Mouse (Mus musculus) heart, postnatal 4 days (tissue): ENCODE measurements around the gene Trim11. TPM values are rescaled to one million over a fixed set of nuclear protein-coding genes. Genes with fewer than 3 reads are reported as not detected.
"Not testable (repeated sequence)": the region's sequence is repeated elsewhere in the genome, so short reads cannot be mapped to it uniquely, and the experiment has no call there.

Experiments used
- DNase-seq: peaks from one replicate; pipeline ENCODE4 v3.0.0; 2021
- total RNA-seq, 2 experiments: library from RNA; stranded (reverse); gene quantifications; 2 replicates each; pipeline ENCODE4 v1.2.3; 2021

Trim11 gene
- total RNA-seq: 10 to 100 TPM; 21.3 TPM

- peak; percentile 59 for DNase-seq
Measured at GRCm38 (mm10) chr11:58978027-58978705, at the start of gene Trim11. TSS of gene Trim11 (plus strand) at chr11:58978093.

- DNase-seq: no peak
Measured at GRCm38 (mm10) chr11:58929055-58929454, 48.8 kb upstream of the Trim11 start.

GRCm38 (mm10) chr11:58929641-58930040, 48.3 kb upstream of the Trim11 start:
- DNase-seq: no peak

GRCm38 (mm10) chr11:58930254-58930653, 47.6 kb upstream of the Trim11 start:
- DNase-seq: no peak

GRCm38 (mm10) chr11:58931576-58931975, 46.3 kb upstream of the Trim11 start:
- DNase-seq: no peak

GRCm38 (mm10) chr11:58937909-58938308, 40.0 kb upstream of the Trim11 start:
- no peak for DNase-seq

- peak; percentile 91 for DNase-seq
Measured at GRCm38 (mm10) chr11:58938322-58939087, 39.4 kb upstream of the Trim11 start, which contains the start of gene Rnf187. TSS of gene Rnf187 (minus strand) at chr11:58938916.

- DNase-seq: no peak
Measured at GRCm38 (mm10) chr11:58939088-58939439, 38.8 kb upstream of the Trim11 start.

- DNase-seq: no peak
Measured at GRCm38 (mm10) chr11:58944136-58944535, 33.8 kb upstream of the Trim11 start.

- DNase-seq: no peak
Measured at GRCm38 (mm10) chr11:58947306-58947705, 30.6 kb upstream of the Trim11 start.

GRCm38 (mm10) chr11:58947798-58948528, 29.9 kb upstream of the Trim11 start:
- no peak for DNase-seq

GRCm38 (mm10) chr11:58948542-58949479, 29.1 kb upstream of the Trim11 start, which contains the start of gene Hist3h2ba:
TSS of gene Hist3h2ba (plus strand) at chr11:58948920.
- no peak for DNase-seq

- DNase-seq: no peak
Measured at GRCm38 (mm10) chr11:58949480-58950431, 28.1 kb upstream of the Trim11 start.

GRCm38 (mm10) chr11:58951210-58951609, 26.7 kb upstream of the Trim11 start:
- no peak for DNase-seq

GRCm38 (mm10) chr11:58953351-58954169, 24.3 kb upstream of the Trim11 start:
- peak; percentile 33 for DNase-seq

GRCm38 (mm10) chr11:58954170-58954419, 23.8 kb upstream of the Trim11 start:
- DNase-seq: not testable (repeated sequence)

GRCm38 (mm10) chr11:58954420-58955142, 23.3 kb upstream of the Trim11 start, which contains the start of the genes Hist3h2a and Trim17:
TSS of gene Hist3h2a (plus strand) at chr11:58954685.
TSS of gene Trim17 (plus strand) at chr11:58954685.
- peak; percentile 91 for DNase-seq

GRCm38 (mm10) chr11:58955143-58955867, 22.6 kb upstream of the Trim11 start:
- DNase-seq: no peak

- no peak for DNase-seq
Measured at GRCm38 (mm10) chr11:58955868-58956257, 22.0 kb upstream of the Trim11 start.
